Mouse (Mus musculus): Measurements from ENCODE around the gene Gstt2. TPM values are rescaled to one million over a fixed set of nuclear protein-coding genes. Genes with fewer than 3 reads are reported as not detected.

The Gstt2 gene
- polyA plus RNA-seq, 2 experiments: 36.4 to 43.7 TPM

DNA sequence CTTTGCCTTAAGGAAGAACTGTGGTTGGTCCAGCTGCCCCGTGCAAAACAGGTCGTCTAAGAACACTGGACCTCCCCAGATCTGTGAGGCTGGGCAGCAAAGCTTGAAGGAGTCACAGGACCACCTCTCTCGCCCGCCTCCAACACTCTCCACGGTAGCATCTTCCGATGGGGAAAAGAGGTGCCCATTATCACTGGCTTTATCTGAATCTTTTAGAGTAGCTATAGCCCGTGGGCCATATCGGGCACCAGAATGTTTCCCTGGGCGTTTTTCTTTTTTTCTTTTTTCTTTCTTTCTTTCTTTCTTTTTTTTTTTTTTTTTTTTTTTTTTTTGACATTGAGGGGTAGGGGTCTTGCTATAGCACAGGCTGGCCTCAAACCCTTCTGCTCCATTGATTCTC, 2.5 kb downstream of the Gstt2 start:
- H3K9ac ChIP-seq (replicated peaks): peak overlapping the region; percentile 66
- H3K36me3 ChIP-seq (replicated peaks; ENCODE audit: control insufficient read depth, insufficient read depth, low read depth): no peaks in the 10 kb centered on the region
- no peak for TF ChIP-seq CTCF (IDR thresholded peaks at IDR 0.05; ENCODE audit: low read depth)
- TF ChIP-seq EP300 (IDR thresholded peaks at IDR 0.05; ENCODE audit: low read depth): no peak
- H3K27me3 ChIP-seq (ENCODE audit: control insufficient read depth, insufficient read depth, low read length): no peaks in the 10 kb centered on the region
- peak overlapping the region; percentile 86 for H3K4me2 ChIP-seq (ENCODE audit: low read depth)
- WGBS (ENCODE audit: insufficient replicate concordance): 5% methylated on average over 9 of the region's 9 CpGs
- H3K4me1 ChIP-seq (replicated peaks; ENCODE audit: control insufficient read depth in 2 of 2, insufficient read depth in 2 of 2, low read length in 1 of 2): peaks cover 35 to 41% of the 10 kb centered on the region in 2 experiments
- peak overlapping the region; percentile 60 to 62 for H3K4me3 ChIP-seq (ENCODE audit: insufficient read depth in 1 of 2, low read depth in 2 of 2, low read length in 2 of 2)
- DNase-seq (ENCODE audit: low read depth in 3 of 3, low spot score in 3 of 3): no peak
- peak overlapping the region; percentile 59 for H3K27ac ChIP-seq
- no peak for ATAC-seq (ENCODE audit: insufficient read depth)
- H3K9me3 ChIP-seq (ENCODE audit: control insufficient read depth, low read length): no peaks in the 10 kb centered on the region

DNA sequence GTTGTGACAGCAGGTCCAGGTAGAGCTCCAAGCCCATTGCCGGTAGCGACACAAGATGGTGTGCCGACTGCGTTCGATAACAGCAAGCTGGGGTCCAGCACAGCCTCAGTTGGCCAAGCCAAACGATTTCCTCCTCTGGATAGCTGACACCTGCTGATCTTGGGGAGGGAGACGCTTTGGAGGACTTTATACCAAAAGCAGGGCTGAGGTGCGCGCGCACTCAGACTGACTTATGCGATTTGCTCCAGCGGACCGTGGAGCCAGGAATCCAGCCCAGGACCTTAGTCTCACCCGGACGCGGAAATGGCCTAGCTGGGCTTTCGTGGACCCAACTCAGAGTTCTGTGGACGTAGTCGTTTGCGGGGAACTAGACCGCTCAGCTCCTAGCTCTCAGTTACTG, 3.0 kb downstream of the Gstt2 start:
- 10% methylated on average over 21 of the region's 21 CpGs for WGBS (ENCODE audit: insufficient replicate concordance)

GRCm38 (mm10) chr10:75833456-75834080, 3.7 kb downstream of the Gstt2 start:
- 8% methylated on average over 21 of the region's 21 CpGs for WGBS (ENCODE audit: insufficient replicate concordance)
- Histone ChIP-seq H3K9ac (replicated peaks) (peak overlapping the region; percentile 66), H3K9me3 (ENCODE audit: control insufficient read depth, low read length) (no peaks in the 10 kb centered on the region), H3K27ac (no peak overlapping the region; the same call in 1 of the 2 replicates), H3K4me3 (ENCODE audit: insufficient read depth in 1 of 2, low read depth in 2 of 2, low read length in 2 of 2) (peak overlapping the region; percentile 60 to 62), H3K4me1 (replicated peaks; ENCODE audit: control insufficient read depth in 2 of 2, insufficient read depth in 2 of 2, low read length in 1 of 2) (peaks cover 35 to 41% of the 10 kb centered on the region in 2 experiments), H3K4me2 (ENCODE audit: low read depth) (peak overlapping the region; percentile 86), H3K36me3 (replicated peaks; ENCODE audit: control insufficient read depth, insufficient read depth, low read depth) (no peaks in the 10 kb centered on the region), H3K27me3 (ENCODE audit: control insufficient read depth, insufficient read depth, low read length) (no peaks in the 10 kb centered on the region)
- TF ChIP-seq CTCF (IDR thresholded peaks at IDR 0.05; ENCODE audit: low read depth) (no peak), EP300 (IDR thresholded peaks at IDR 0.05; ENCODE audit: low read depth) (no peak)
- ATAC-seq (ENCODE audit: insufficient read depth) (no peak), DNase-seq (ENCODE audit: low read depth in 3 of 3, low spot score in 3 of 3) (no peak)

More for the DNA sequence above, 3.0 kb downstream of the Gstt2 start:
- Histone ChIP-seq H3K36me3 (replicated peaks; ENCODE audit: control insufficient read depth, insufficient read depth, low read depth) (no peaks in the 10 kb centered on the region), H3K27me3 (ENCODE audit: control insufficient read depth, insufficient read depth, low read length) (no peaks in the 10 kb centered on the region), H3K4me1 (replicated peaks; ENCODE audit: control insufficient read depth in 2 of 2, insufficient read depth in 2 of 2, low read length in 1 of 2) (peaks cover 35 to 41% of the 10 kb centered on the region in 2 experiments), H3K9ac (replicated peaks) (peak overlapping the region; percentile 66), H3K27ac (peak overlapping the region; percentile 59), H3K9me3 (ENCODE audit: control insufficient read depth, low read length) (no peaks in the 10 kb centered on the region), H3K4me2 (ENCODE audit: low read depth) (peak overlapping the region; percentile 86), H3K4me3 (ENCODE audit: insufficient read depth in 1 of 2, low read depth in 2 of 2, low read length in 2 of 2) (peak overlapping the region; percentile 60 to 62)
- TF ChIP-seq EP300 (IDR thresholded peaks at IDR 0.05; ENCODE audit: low read depth) (no peak), CTCF (IDR thresholded peaks at IDR 0.05; ENCODE audit: low read depth) (0 out of 2 replicates have a peak, but pooled peaks have one; percentile 15)
- peak; percentile 22 for ATAC-seq (ENCODE audit: insufficient read depth)
- peak; percentile 49 to 66 (median 63) for DNase-seq (ENCODE audit: low read depth in 3 of 3, low spot score in 3 of 3)

DNA sequence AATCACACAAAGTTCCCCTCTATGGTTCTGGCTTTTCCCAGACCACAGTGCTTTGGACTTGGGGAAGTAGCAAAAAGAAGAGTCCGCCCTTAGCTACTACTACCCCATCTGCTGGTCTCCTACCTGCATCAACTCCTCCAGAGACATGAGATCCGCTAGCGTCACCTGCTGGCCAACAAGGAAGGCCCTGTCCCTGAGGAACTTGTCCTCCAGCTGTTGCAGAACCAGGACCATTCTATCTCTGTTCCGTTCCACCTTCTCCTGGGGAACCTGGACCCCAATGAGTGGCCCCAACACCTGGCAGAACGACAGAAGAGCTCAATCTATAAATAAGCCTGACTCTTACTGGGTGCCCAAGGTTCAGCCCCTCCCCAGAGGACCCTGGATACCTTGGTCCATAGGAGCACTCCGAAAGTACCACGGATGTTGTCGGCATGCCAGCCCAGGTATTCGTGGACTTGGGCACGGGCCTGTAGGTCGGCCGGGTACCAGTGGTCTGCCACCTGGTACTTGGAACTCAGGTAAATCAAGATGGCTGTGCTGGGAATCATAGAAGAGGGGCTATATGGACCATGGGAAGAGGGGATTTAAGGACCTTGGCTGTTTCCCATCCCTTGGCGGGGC, 4.8 kb downstream of the Gstt2 start:
- no peak overlapping the region for H3K9ac ChIP-seq (replicated peaks)
- H3K27ac ChIP-seq: no peak overlapping the region
- DNase-seq (ENCODE audit: low read depth in 3 of 3, low spot score in 3 of 3) (peak; percentile 54 to 66 (median 54)), ATAC-seq (ENCODE audit: insufficient read depth) (no peak)
- H3K4me3 ChIP-seq (ENCODE audit: insufficient read depth in 1 of 2, low read depth in 2 of 2, low read length in 2 of 2): no peak overlapping the region
- H3K36me3 ChIP-seq (replicated peaks; ENCODE audit: control insufficient read depth, insufficient read depth, low read depth): no peaks in the 10 kb centered on the region
- TF ChIP-seq EP300 (IDR thresholded peaks at IDR 0.05; ENCODE audit: low read depth) (no peak), CTCF (IDR thresholded peaks at IDR 0.05; ENCODE audit: low read depth) (peak; percentile 94)
- WGBS (ENCODE audit: insufficient replicate concordance): 50% methylated on average over 13 of the region's 13 CpGs
- peak overlapping the region; percentile 86 for H3K4me2 ChIP-seq (ENCODE audit: low read depth)
- no peaks in the 10 kb centered on the region for H3K9me3 ChIP-seq (ENCODE audit: control insufficient read depth, low read length)
- H3K27me3 ChIP-seq (ENCODE audit: control insufficient read depth, insufficient read depth, low read length): no peaks in the 10 kb centered on the region
- peaks cover 23 to 30% of the 10 kb centered on the region in 2 experiments for H3K4me1 ChIP-seq (replicated peaks; ENCODE audit: control insufficient read depth in 2 of 2, insufficient read depth in 2 of 2, low read length in 1 of 2)

DNA sequence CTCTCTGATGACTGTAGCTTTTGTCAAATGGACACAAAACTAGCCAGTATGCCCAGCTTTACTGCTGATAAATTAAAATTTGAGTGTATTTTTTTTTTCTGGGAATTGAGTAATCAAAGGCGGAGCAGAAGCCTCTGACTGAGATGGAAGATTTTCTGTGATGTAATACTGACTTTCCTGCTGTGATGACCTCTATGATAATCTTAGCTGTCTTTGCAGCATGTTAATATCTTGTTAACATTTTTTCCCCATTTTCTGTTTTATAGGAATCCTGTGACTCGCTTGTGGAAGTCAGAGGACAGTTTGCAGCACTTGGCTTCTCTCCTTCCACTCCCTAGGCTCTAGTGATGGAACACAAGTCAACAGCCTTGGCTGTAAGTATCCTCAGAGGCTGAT, 7.0 kb downstream of the Gstt2 start:
- H3K27ac ChIP-seq: no peak overlapping the region
- ATAC-seq (ENCODE audit: insufficient read depth): no peak

More for the DNA sequence above, 7.0 kb downstream of the Gstt2 start:
- no peak for DNase-seq (ENCODE audit: low read depth in 3 of 3, low spot score in 3 of 3)
- no peaks in the 10 kb centered on the region for H3K36me3 ChIP-seq (replicated peaks; ENCODE audit: control insufficient read depth, insufficient read depth, low read depth)
- H3K4me1 ChIP-seq (replicated peaks; ENCODE audit: control insufficient read depth in 2 of 2, insufficient read depth in 2 of 2, low read length in 1 of 2): peaks cover 9 to 15% of the 10 kb centered on the region in 2 experiments
- H3K9ac ChIP-seq (replicated peaks): no peak overlapping the region
- no peak overlapping the region for H3K4me2 ChIP-seq (ENCODE audit: low read depth)
- TF ChIP-seq EP300 (IDR thresholded peaks at IDR 0.05; ENCODE audit: low read depth) (no peak), CTCF (IDR thresholded peaks at IDR 0.05; ENCODE audit: low read depth) (no peak)
- 68% methylated on average over 2 of the region's 2 CpGs for WGBS (ENCODE audit: insufficient replicate concordance)
- no peaks in the 10 kb centered on the region for H3K9me3 ChIP-seq (ENCODE audit: control insufficient read depth, low read length)
- no peak overlapping the region for H3K4me3 ChIP-seq (ENCODE audit: insufficient read depth in 1 of 2, low read depth in 2 of 2, low read length in 2 of 2)
- H3K27me3 ChIP-seq (ENCODE audit: control insufficient read depth, insufficient read depth, low read length): no peaks in the 10 kb centered on the region

Data from liver, embryonic 14.5 days (tissue).